Mouse (Mus musculus) bone marrow macrophage, adult 2 months (primary cell): ENCODE results near the gene Eif3f.

Source experiments
- CTCF ChIP-seq: IDR thresholded peaks from 2 replicates; pipeline ENCODE4 v1.5.1; 2012; ENCODE audit warnings: low read depth, mild to moderate bottlenecking, low read length, moderate library complexity
- POLR2A ChIP-seq: IDR thresholded peaks from 2 replicates; pipeline ENCODE4 v1.6.1; 2012; ENCODE audit warnings: mild to moderate bottlenecking, low read depth, low read length, borderline replicate concordance

DNA sequence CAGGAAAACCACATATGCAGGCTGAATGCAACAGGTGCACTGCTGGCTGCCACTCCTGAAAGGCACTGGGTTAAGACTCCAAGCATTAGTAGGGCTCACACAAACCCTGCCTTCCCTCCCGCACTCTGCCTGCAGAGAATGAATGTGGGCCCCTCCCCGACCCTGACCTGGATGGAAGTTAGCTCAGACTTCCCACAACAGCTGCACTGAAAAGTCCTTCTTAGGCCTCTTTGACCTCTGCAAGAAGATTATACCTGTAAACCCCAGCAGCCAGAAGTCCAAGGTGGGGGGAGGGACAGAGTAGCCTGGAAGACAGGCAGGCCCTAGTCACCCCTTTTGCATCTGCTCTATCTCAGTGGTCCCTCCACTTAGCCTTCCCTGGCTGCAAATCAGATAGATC is 15.1 kb downstream of the Eif3f start:
- no peak for TF ChIP-seq CTCF
- TF ChIP-seq POLR2A, result no peak
